Mouse (Mus musculus): ENCODE data around the gene Epha4. TPM values are rescaled to one million over a fixed set of nuclear protein-coding genes. Genes with fewer than 3 reads are reported as not detected.

The Epha4 gene
- polyA plus RNA-seq, 1 experiment from 2014 or later, result 63.6 TPM

DNA sequence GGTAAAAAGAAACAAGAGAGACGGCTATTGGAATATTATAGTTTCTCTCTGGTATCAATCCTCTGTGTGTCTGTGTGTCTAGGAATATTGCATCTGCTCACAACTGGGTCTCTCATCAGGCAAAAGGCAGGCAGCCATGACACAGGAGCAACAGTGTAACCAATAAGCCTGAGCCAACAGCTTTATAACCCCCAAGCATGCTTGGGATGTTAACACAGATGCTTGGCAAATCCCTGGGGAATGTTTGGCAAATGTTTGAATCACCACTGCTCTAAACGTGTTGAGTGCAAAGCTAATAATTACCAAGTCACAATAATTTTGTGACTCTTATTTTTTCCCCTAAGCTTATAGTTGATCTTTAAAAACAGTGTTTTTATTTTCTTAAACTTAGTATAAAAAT lies 8.5 kb upstream of the Epha4 start:
- no peak overlapping the region for H3K27ac ChIP-seq
- H3K4me1 ChIP-seq, result peaks cover 11% of the 10 kb centered on the region; the same call in 1 of the 2 replicates
- ATAC-seq (ENCODE audit: insufficient number of reproducible peaks, insufficient read depth, low FRiP score, low TSS enrichment), result no peak
- H3K4me2 ChIP-seq (replicated peaks), result no peak overlapping the region
- 63% methylated on average over 2 of the region's 2 CpGs for WGBS
- no peaks in the 10 kb centered on the region for H3K27me3 ChIP-seq
- no peak overlapping the region for H3K4me3 ChIP-seq
- no peaks in the 10 kb centered on the region for H3K9me3 ChIP-seq
- no peak overlapping the region for H3K9ac ChIP-seq
- no peaks in the 10 kb centered on the region for H3K36me3 ChIP-seq

DNA sequence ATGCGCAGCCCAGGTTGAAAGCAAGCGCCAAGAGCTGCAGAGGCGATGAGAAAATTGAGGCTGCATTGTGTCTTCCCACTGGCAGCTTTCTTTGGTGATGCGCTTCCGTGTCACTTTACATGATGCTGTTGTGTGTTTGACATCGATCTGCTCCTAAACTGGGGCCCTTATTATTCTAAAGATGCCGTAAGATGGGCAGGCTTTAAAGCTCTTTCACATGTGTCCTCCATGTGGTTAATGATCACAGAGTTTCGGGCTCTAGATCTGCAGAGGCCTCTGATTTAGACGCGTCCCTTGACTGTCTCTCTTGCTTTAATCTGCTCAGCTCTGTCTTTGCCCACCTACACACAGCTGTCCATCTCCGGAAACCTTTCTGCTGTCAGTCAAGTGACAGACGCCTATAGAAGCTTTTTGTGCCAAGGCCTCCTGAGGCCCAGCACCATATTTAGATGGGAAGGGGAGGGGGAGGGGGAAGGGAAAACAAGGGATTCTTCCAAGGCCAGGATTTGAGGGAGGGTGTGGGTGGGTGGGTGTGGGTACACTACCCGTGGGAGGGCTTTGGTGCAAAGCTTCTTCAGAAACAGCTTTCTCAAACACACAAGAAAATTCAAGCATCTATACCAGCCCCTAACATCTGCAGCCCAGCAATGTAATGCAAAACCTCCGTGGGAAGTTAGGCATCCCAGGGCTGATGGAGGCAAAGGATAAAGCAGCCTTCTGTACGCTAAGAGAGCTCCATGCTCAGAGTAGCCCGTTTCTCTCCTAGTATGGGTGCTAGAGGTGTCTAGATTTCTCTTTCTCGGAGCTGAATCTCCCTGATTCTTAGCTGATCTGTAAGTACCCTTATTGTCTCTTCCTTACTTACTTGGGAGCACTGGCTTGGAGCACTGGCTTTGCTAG lies 7.0 kb upstream of the Epha4 start:
- H3K9me3 ChIP-seq, result no peaks in the 10 kb centered on the region
- no peak overlapping the region for H3K27ac ChIP-seq
- ATAC-seq (ENCODE audit: insufficient number of reproducible peaks, insufficient read depth, low FRiP score, low TSS enrichment), result no peak
- no peak overlapping the region for H3K4me3 ChIP-seq
- H3K36me3 ChIP-seq, result no peaks in the 10 kb centered on the region
- H3K4me2 ChIP-seq (replicated peaks), result peak overlapping the region; percentile 35
- H3K4me1 ChIP-seq, result peaks cover 11% of the 10 kb centered on the region; the same call in 1 of the 2 replicates
- 18% methylated on average over 16 of the region's 17 CpGs for WGBS
- no peak overlapping the region for H3K9ac ChIP-seq
- H3K27me3 ChIP-seq, result no peaks in the 10 kb centered on the region

DNA sequence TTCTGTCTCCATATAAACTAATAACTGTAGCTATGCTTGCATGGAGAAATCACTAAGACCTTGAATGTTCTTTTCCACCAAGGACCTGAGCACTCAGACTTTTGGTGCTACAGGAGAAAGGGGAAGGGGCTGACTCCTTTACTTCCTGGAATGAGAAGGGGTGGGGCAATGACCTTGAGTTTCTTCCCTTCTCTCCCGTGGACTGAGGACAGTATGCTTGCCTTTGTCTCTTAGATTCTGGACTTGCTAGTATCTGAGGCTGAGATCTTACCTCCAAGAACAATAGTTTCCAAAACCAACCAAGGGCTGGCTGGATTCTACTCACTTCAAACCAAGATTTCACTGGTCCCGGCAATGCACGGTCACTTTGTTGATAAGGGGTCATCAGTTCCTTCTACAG lies 3.8 kb upstream of the Epha4 start:
- no peaks in the 10 kb centered on the region for H3K9me3 ChIP-seq
- H3K9ac ChIP-seq, result no peak overlapping the region
- no peak overlapping the region for H3K4me3 ChIP-seq
- H3K36me3 ChIP-seq, result no peaks in the 10 kb centered on the region
- 89% methylated on average over 3 of the region's 3 CpGs for WGBS
- H3K27me3 ChIP-seq, result no peaks in the 10 kb centered on the region
- no peak for ATAC-seq (ENCODE audit: insufficient number of reproducible peaks, insufficient read depth, low FRiP score, low TSS enrichment)
- peaks cover 11% of the 10 kb centered on the region; the same call in 1 of the 2 replicates for H3K4me1 ChIP-seq
- H3K27ac ChIP-seq, result no peak overlapping the region
- no peak overlapping the region for H3K4me2 ChIP-seq (replicated peaks)

DNA sequence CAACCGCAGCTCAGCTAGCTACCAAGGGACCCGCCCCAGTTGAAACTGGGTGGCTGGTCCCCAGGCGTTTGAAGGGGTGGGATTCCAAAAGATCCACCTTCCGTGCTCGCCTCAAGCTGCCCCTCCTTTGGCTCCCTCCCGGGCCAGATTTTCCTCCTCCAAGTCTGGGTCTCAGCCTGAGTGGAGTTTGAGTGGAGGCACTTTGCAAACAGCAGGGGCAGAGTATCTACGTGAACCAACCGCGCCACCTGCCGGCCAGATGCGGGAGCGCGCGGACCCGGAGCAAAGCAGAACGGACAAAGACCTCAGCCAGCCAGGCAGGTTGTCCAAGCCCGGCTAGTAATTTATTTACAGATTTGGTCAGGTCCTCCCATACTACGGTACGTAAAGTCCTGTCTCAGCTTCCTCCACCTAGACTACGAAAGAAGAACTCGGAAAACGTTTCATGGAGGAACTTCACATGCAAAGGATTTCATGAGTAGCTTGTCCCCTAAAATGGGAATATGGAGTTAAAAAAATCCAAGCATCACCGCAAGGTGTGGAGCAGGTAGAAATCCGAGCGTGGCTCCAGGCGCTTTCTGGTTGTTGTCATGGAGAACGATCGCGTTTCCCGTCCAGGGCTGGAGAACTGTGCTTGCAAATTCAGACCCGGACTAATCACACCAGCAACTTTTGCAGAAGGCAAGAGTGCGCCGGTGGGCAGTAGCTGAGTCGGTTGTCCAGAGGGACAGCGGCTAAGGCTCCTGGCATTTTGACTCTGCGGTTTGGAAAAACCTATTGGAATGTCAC lies 1.5 kb upstream of the Epha4 start:
- H3K27ac ChIP-seq, result peak overlapping the region; percentile 73

DNA sequence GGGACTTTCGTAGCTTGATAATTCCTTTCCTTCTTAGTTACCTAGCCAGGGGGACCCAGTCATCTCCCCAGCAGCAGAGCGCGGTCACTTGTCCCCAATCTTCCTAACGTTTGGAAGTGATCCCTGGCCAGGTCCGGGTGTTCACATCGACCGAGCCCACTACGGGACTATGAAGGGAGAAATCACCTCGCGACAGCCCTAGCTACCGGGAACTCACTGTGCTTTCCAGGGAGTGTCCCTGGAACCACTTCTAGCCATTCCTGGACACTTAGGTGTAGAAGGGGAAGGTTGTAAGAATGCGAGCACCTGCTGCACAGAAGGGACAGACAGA lies 728 bp upstream of the Epha4 start:
- H3K27me3 ChIP-seq, result no peaks in the 10 kb centered on the region
- WGBS, result under 1% methylated on average over 12 of the region's 12 CpGs
- no peaks in the 10 kb centered on the region for H3K36me3 ChIP-seq
- H3K4me3 ChIP-seq, result peak overlapping the region; percentile 75
- H3K4me2 ChIP-seq (replicated peaks), result peak overlapping the region; percentile 81
- H3K9ac ChIP-seq, result peak overlapping the region; percentile 57
- no peak for ATAC-seq (ENCODE audit: insufficient number of reproducible peaks, insufficient read depth, low FRiP score, low TSS enrichment)
- H3K4me1 ChIP-seq, result peaks cover 14% of the 10 kb centered on the region
- no peaks in the 10 kb centered on the region for H3K9me3 ChIP-seq
- H3K27ac ChIP-seq, result peak overlapping the region; percentile 73

More for the DNA sequence above, 1.5 kb upstream of the Epha4 start:
- Histone ChIP-seq H3K9me3 (no peaks in the 10 kb centered on the region), H3K9ac (peak overlapping the region; percentile 57), H3K36me3 (no peaks in the 10 kb centered on the region), H3K4me3 (peak overlapping the region; percentile 75), H3K27me3 (no peaks in the 10 kb centered on the region), H3K4me2 (replicated peaks) (peak overlapping the region; percentile 81), H3K4me1 (peaks cover 7% of the 10 kb centered on the region; the same call in 1 of the 2 replicates)
- peak; percentile 64 for ATAC-seq (ENCODE audit: insufficient number of reproducible peaks, insufficient read depth, low FRiP score, low TSS enrichment)
- 1% methylated on average over 36 of the region's 36 CpGs for WGBS

DNA sequence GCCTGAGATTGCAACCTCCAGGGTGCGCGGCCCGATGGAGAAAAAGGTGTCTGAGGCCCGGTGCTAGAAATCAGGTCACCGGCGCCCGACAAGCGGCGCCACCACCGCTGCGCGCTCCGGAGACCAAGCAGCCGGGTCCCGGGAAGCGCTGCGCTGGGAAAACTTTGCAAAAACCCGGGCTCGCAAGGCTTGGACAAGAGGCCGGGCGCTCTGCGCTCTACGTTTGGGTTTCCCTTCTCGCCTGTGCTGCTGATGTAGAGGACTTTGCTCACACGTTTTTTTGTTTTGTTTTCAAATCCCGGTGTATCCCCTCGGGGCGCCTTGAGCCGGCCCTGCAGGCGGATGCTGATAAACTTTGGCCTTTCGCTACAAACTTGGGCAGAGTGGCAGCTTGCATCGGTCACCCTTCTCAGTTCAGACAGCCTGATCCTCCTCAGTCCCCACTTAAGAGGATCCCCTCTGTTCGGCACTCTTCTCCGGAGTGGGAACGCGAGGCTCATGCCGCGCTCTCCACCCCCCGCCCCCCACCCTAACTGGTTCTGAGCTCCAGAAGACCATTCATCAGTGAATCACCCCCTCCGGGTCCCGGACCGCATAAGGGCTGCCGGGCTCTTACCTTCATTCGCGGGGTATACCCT lies 444 bp downstream of the Epha4 start:
- Histone ChIP-seq H3K4me2 (replicated peaks) (peak overlapping the region; percentile 81), H3K9me3 (no peaks in the 10 kb centered on the region), H3K4me3 (peak overlapping the region; percentile 75), H3K9ac (peak overlapping the region; percentile 82), H3K27me3 (no peaks in the 10 kb centered on the region), H3K27ac (peak overlapping the region; percentile 88), H3K4me1 (peaks cover 15% of the 10 kb centered on the region), H3K36me3 (0 out of 2 replicates have a peak, but pooled peaks cover 5% of the 10 kb centered on the region)
- peak; percentile 31; the same call in 1 of the 2 replicates for ATAC-seq (ENCODE audit: insufficient number of reproducible peaks, insufficient read depth, low FRiP score, low TSS enrichment)
- under 1% methylated on average over 45 of the region's 45 CpGs for WGBS

DNA sequence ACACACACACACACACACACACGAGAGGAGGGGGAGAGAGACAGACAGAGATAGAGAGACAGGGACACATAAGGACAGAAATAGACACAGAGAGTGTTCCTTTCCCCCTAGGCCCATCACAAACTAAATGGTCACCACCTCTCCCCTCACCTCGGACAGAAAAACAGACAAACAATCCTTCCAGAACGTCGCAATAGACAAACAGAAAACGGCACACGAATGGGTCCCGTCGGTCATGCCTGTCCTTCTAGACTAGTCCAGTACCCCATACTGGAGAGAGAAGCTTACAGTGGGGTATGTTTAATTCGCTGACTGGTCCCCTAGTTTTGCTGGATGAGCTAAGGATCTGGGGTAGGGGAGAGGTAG lies 946 bp downstream of the Epha4 start:
- H3K4me3 ChIP-seq, result peak overlapping the region; percentile 75
- under 1% methylated on average over 8 of the region's 9 CpGs for WGBS
- peak overlapping the region; percentile 82 for H3K9ac ChIP-seq
- peaks cover 15% of the 10 kb centered on the region for H3K4me1 ChIP-seq
- H3K4me2 ChIP-seq (replicated peaks), result peak overlapping the region; percentile 81
- H3K9me3 ChIP-seq, result no peaks in the 10 kb centered on the region
- H3K27me3 ChIP-seq, result no peaks in the 10 kb centered on the region
- H3K27ac ChIP-seq, result peak overlapping the region; percentile 88
- no peak for ATAC-seq (ENCODE audit: insufficient number of reproducible peaks, insufficient read depth, low FRiP score, low TSS enrichment)
- H3K36me3 ChIP-seq, result 0 out of 2 replicates have a peak, but pooled peaks cover 5% of the 10 kb centered on the region

DNA sequence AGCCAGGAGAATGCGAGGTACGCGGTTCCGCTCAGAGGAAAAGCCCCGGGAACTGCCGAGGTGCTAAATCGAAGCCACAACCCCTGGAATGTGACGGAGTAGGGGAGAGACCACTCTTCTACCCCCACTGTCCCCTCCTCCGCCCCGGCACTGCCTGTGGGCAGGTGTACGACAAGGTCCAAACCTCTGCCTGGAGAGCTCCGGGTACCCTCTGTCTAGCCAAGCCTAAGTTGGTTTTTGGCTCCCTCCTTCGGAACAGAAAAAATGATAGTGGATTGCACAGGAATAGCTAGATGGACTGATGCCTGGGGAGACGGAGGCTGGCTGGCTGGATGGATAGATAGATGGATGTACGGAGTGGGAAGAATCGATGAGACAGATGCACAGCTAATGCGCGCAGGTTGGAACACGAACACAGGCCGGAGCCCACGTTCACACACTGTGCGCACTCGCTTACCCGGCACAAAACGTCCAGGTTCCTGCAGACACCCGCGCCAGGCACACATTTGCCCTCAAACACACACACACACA lies 1.4 kb downstream of the Epha4 start:
- under 1% methylated on average over 27 of the region's 27 CpGs for WGBS

DNA sequence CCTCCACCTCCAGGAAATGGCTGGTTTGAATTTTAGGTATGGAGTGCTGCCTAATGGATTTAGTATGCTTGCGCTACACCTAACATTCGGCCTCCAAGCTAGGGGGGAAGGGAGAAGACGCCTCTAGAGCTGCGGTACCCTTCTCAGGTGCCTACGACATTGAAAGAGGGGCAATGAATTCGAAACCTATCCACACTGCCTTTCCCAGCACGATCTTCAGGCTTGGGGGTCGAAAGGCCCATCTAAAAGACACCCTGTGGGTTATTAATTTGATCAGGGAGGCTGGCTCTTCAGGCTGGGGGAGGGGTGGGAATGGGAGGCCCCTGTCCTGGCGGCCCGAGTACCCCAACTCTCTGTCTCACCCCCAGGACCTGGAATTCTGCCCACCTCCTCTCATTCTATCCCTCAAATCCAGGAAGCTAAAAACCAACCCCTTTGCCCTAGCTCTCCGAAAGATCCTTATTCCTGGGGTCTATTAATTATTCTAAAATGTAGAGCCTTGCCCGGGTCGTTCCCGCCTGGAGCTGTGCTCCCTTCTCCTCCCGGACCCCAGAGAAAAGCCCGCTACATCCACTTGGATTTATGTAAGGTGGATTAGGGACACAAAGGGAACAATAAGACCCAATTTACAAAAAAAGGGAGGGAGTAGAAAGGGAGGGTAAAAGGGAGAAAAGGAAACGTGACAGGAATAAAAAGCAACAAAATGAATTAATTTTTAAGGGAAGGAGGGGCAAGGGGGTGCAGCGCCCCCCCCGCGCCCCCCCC lies 2.3 kb downstream of the Epha4 start:
- peak overlapping the region; percentile 75 for H3K4me3 ChIP-seq
- no peaks in the 10 kb centered on the region for H3K9me3 ChIP-seq
- peaks cover 19% of the 10 kb centered on the region for H3K4me1 ChIP-seq
- peak overlapping the region; percentile 75 for H3K27ac ChIP-seq
- ATAC-seq (ENCODE audit: insufficient number of reproducible peaks, insufficient read depth, low FRiP score, low TSS enrichment), result no peak
- WGBS, result under 1% methylated on average over 20 of the region's 20 CpGs
- H3K27me3 ChIP-seq, result no peaks in the 10 kb centered on the region
- peak overlapping the region; percentile 81 for H3K4me2 ChIP-seq (replicated peaks)
- 0 out of 2 replicates have a peak, but pooled peaks cover 5% of the 10 kb centered on the region for H3K36me3 ChIP-seq
- peak overlapping the region; percentile 82 for H3K9ac ChIP-seq

More for the DNA sequence above, 1.4 kb downstream of the Epha4 start:
- peak; percentile 32; the same call in 1 of the 2 replicates for ATAC-seq (ENCODE audit: insufficient number of reproducible peaks, insufficient read depth, low FRiP score, low TSS enrichment)
- Histone ChIP-seq H3K9ac (peak overlapping the region; percentile 82), H3K9me3 (no peaks in the 10 kb centered on the region), H3K4me3 (peak overlapping the region; percentile 75), H3K27me3 (no peaks in the 10 kb centered on the region), H3K36me3 (0 out of 2 replicates have a peak, but pooled peaks cover 5% of the 10 kb centered on the region), H3K4me1 (peaks cover 15% of the 10 kb centered on the region), H3K4me2 (replicated peaks) (peak overlapping the region; percentile 81), H3K27ac (peak overlapping the region; percentile 88)

DNA sequence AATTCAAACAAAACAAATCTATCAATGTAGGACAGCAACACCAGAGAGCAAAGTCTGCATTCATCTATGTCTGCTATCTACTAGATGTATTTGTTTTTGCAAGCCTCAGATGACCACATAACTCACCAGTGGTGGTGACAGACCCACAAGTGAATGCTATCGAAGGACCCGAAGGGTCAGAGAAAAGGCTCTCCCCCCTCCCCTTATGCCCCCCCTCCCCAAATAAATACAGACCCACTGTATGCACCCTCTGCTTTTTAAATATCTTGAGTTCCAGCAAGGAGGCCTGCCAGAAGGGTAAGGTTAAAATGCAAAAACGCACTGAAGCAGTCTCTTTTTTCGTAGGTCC lies 2.9 kb downstream of the Epha4 start:
- Histone ChIP-seq H3K4me3 (peak overlapping the region; percentile 75), H3K27me3 (no peaks in the 10 kb centered on the region), H3K4me2 (replicated peaks) (peak overlapping the region; percentile 81), H3K9ac (peak overlapping the region; percentile 82), H3K4me1 (peaks cover 24% of the 10 kb centered on the region), H3K27ac (peak overlapping the region; percentile 75), H3K36me3 (0 out of 2 replicates have a peak, but pooled peaks cover 5% of the 10 kb centered on the region), H3K9me3 (no peaks in the 10 kb centered on the region)
- WGBS, result 9% methylated on average over 4 of the region's 4 CpGs
- no peak for ATAC-seq (ENCODE audit: insufficient number of reproducible peaks, insufficient read depth, low FRiP score, low TSS enrichment)
